Mouse (Mus musculus): ENCODE results near the gene Psmc3ip.
"Not testable (repeated sequence)": the region's sequence is repeated elsewhere in the genome, so short reads cannot be mapped to it uniquely, and the experiment has no call there.

Gene Psmc3ip

GRCm38 (mm10) chr11:101095314-101096024 is at the start of gene Psmc3ip:
Gene Psmc3ip, minus strand, starts transcription at chr11:101095436.
- DNase-seq (ENCODE audit: low read depth): peak; percentile 97

GRCm38 (mm10) chr11:101143338-101144225 is 48.3 kb upstream of the Psmc3ip start:
- no peak for DNase-seq (ENCODE audit: low read depth)

GRCm38 (mm10) chr11:101142215-101142967 is 47.2 kb upstream of the Psmc3ip start:
- DNase-seq (ENCODE audit: low read depth): no peak

- DNase-seq (ENCODE audit: low read depth): no peak
These were observed 45.9 kb upstream of the Psmc3ip start for GRCm38 (mm10) chr11:101141088-101141487.

- DNase-seq (ENCODE audit: low read depth): peak; percentile 50
These were observed 45.1 kb upstream of the Psmc3ip start for GRCm38 (mm10) chr11:101140164-101140819.

GRCm38 (mm10) chr11:101138536-101139181 is 43.4 kb upstream of the Psmc3ip start:
- no peak for DNase-seq (ENCODE audit: low read depth)

GRCm38 (mm10) chr11:101137000-101137399 is 41.8 kb upstream of the Psmc3ip start:
- no peak for DNase-seq (ENCODE audit: low read depth)

- no peak for DNase-seq (ENCODE audit: low read depth)
These were observed 39.1 kb upstream of the Psmc3ip start for GRCm38 (mm10) chr11:101134217-101134865.

- DNase-seq (ENCODE audit: low read depth): no peak
These were observed 37.8 kb upstream of the Psmc3ip start for GRCm38 (mm10) chr11:101133037-101133436.

- peak; percentile 66 for DNase-seq (ENCODE audit: low read depth)
These were observed 36.5 kb upstream of the Psmc3ip start for GRCm38 (mm10) chr11:101131701-101132100.

GRCm38 (mm10) chr11:101131187-101131586 is 36.0 kb upstream of the Psmc3ip start:
- no peak for DNase-seq (ENCODE audit: low read depth)

GRCm38 (mm10) chr11:101130056-101130756 is 35.0 kb upstream of the Psmc3ip start:
- no peak for DNase-seq (ENCODE audit: low read depth)

GRCm38 (mm10) chr11:101128996-101129577 is 33.9 kb upstream of the Psmc3ip start:
- no peak for DNase-seq (ENCODE audit: low read depth)

GRCm38 (mm10) chr11:101127075-101127474 is 31.8 kb upstream of the Psmc3ip start:
- DNase-seq (ENCODE audit: low read depth): peak; percentile 35

GRCm38 (mm10) chr11:101125008-101125407 is 29.8 kb upstream of the Psmc3ip start:
- not testable (repeated sequence) for DNase-seq (ENCODE audit: low read depth)

GRCm38 (mm10) chr11:101124494-101124893 is 29.3 kb upstream of the Psmc3ip start:
- DNase-seq (ENCODE audit: low read depth): not testable (repeated sequence)

- no peak for DNase-seq (ENCODE audit: low read depth)
These were observed 25.4 kb upstream of the Psmc3ip start for GRCm38 (mm10) chr11:101120545-101121188.

GRCm38 (mm10) chr11:101119761-101120544 is 24.7 kb upstream of the Psmc3ip start, which contains the start of the genes Retreg3 and Tubg1:
Gene Retreg3, minus strand, starts transcription at chr11:101119893.
Gene Tubg1, plus strand, starts transcription at chr11:101119938.
- DNase-seq (ENCODE audit: low read depth): peak; percentile 100

Data from NIH3T3 (cell line).